ENCODE assay signal across 8 mouse cellular contexts in the genomic region with DNA sequence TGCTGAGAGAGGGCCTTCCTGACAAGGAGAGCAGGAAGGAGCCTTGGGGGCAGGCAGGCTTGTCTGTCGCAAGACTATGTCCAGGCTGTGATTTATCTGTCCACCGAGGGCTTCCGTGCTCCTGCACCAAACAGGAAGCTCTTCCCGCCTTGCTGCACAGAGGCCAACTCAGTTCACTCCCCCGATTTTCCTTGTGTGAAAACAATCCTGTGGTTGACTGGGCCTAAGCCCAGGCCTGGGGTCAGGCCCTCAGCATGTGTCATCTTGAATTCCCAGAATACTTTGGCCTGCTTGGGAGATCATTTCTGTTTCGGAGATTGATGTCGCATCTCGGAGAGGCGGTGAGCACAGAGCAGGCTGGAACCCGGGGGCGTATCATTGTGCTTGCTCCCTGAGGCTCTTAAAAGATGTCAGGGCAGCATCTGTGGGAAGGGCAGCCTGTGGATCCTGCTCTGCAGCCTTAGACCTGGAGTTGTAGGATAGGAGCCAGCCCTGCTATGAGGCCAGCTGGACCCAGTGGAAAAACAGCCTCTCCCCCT. TPM values are rescaled to one million over a fixed set of nuclear protein-coding genes. Genes with fewer than 3 reads are reported as not detected.
DNase-seq lines count a peak whose midpoint lies in the region; ATAC-seq and TF ChIP-seq lines count a peak whose summit lies in the region.

No protein-coding gene starts in this region.

- H3K9me3 ChIP-seq in heart, postnatal 0 days (replicated peaks; ENCODE audit: control insufficient read depth, low read length), result no peaks in the 10 kb centered on the region
- H3K9me3 ChIP-seq in midbrain, embryonic 16.5 days (replicated peaks; ENCODE audit: control insufficient read depth, low read length, poor library complexity, severe bottlenecking), result no peaks in the 10 kb centered on the region

- ATAC-seq in heart, postnatal 0 days (ENCODE audit: insufficient read depth, low read depth), result peak; percentile 72
- no peak for ATAC-seq in midbrain, embryonic 16.5 days
- no peak for ATAC-seq in megakaryocyte-erythroid progenitor cell, adult 5-6 weeks (replicated peaks; ENCODE audit: low FRiP score, low TSS enrichment, poor library complexity, severe bottlenecking)

- H3K27ac ChIP-seq in cerebellum, adult 2 months (ENCODE audit: insufficient read depth, low read length), result peak overlapping the region; percentile 57
- H3K27ac ChIP-seq in heart, postnatal 0 days (ENCODE audit: low read depth), result peak overlapping the region; percentile 82
- peak overlapping the region; percentile 50; the same call in 1 of the 2 replicates for H3K27ac ChIP-seq in midbrain, embryonic 16.5 days (ENCODE audit: low read length)

- peaks cover 76% of the 10 kb centered on the region for H3K4me1 ChIP-seq in cerebellum, adult 2 months (ENCODE audit: control insufficient read depth, insufficient read depth, low read length)
- H3K4me1 ChIP-seq in heart, postnatal 0 days (ENCODE audit: control insufficient read depth, insufficient read depth), result peaks cover 78% of the 10 kb centered on the region
- peaks cover 44% of the 10 kb centered on the region for H3K4me1 ChIP-seq in midbrain, embryonic 16.5 days (ENCODE audit: control insufficient read depth, insufficient read depth, low read length)

- 0 out of 2 replicates have a peak overlapping the region, but pooled peaks have one; percentile 13 for H3K4me2 ChIP-seq in heart, postnatal 0 days (ENCODE audit: low read depth, low read length)
- H3K4me2 ChIP-seq in midbrain, embryonic 16.5 days (ENCODE audit: low read length), result no peak overlapping the region

- peaks cover 16% of the 10 kb centered on the region; the same call in 1 of the 2 replicates for H3K36me3 ChIP-seq in heart, postnatal 0 days (replicated peaks; ENCODE audit: control insufficient read depth, insufficient read depth, low read length)
- no peaks in the 10 kb centered on the region for H3K36me3 ChIP-seq in midbrain, embryonic 16.5 days (ENCODE audit: control insufficient read depth, insufficient read depth, low read length)

- TF ChIP-seq CTCF in cerebellum, adult 2 months (IDR thresholded peaks at IDR 0.05; ENCODE audit: borderline replicate concordance, insufficient read depth, low read depth, low read length), result no peak
- TF ChIP-seq CTCF in heart, postnatal 0 days (IDR thresholded peaks at IDR 0.05; ENCODE audit: low read depth), result no peak

- no peak for TF ChIP-seq POLR2A in cerebellum, adult 2 months (IDR thresholded peaks at IDR 0.05; ENCODE audit: borderline replicate concordance, insufficient read depth, low read length)

- H3K9ac ChIP-seq in heart, postnatal 0 days (replicated peaks; ENCODE audit: low read depth, low read length), result no peak overlapping the region
- no peak overlapping the region for H3K9ac ChIP-seq in midbrain, embryonic 16.5 days (ENCODE audit: low read depth, low read length)

- 7% methylated on average over 11 of the region's 11 CpGs for WGBS in cerebellum, adult 2 months
- WGBS in heart, postnatal 0 days, result 36% methylated on average over 11 of the region's 11 CpGs
- WGBS in midbrain, embryonic 16.5 days, result 58% methylated on average over 11 of the region's 11 CpGs

- no peak overlapping the region for H3K4me3 ChIP-seq in cerebellum, adult 2 months (replicated peaks; ENCODE audit: insufficient read depth, low read depth, low read length)
- H3K4me3 ChIP-seq in heart, postnatal 0 days (ENCODE audit: low read depth, low read length), result no peak overlapping the region
- no peak overlapping the region for H3K4me3 ChIP-seq in midbrain, embryonic 16.5 days (ENCODE audit: low read depth, low read length)

- H3K27me3 ChIP-seq in cerebellum, adult 2 months (ENCODE audit: control insufficient read depth, insufficient read depth, low read length), result no peaks in the 10 kb centered on the region
- no peaks in the 10 kb centered on the region for H3K27me3 ChIP-seq in heart, postnatal 0 days (ENCODE audit: control insufficient read depth, insufficient read depth, low read length)
- H3K27me3 ChIP-seq in midbrain, embryonic 16.5 days (ENCODE audit: control insufficient read depth, insufficient read depth, low read depth, low read length), result no peaks in the 10 kb centered on the region

- peak; percentile 53 to 60 for DNase-seq in cerebellum, adult 2 months
- DNase-seq in cerebellum, postnatal 4 days (ENCODE audit: low spot score in 2 of 2), result no peak
- peak; percentile 56 for DNase-seq in fat pad, adult 2 months (ENCODE audit: extremely low read depth, low read depth, low spot score)
- peak; percentile 85 for DNase-seq in heart, postnatal 0 days (ENCODE audit: low spot score)
- DNase-seq in kidney, postnatal 25 days, result peak; percentile 83 to 93
- no peak for DNase-seq in right cerebral cortex, postnatal 10 days (ENCODE audit: low spot score in 2 of 2)

- TF ChIP-seq EP300 in heart, postnatal 0 days (IDR thresholded peaks at IDR 0.05; ENCODE audit: low read depth), result peak; percentile 91

RNA-seq across cellular contexts. Expression of a gene that starts 32.6 kb away (rescaled TPM):
- polyA plus RNA-seq in cerebellum, adult 2 months (2012; rRNA removed), result 36.0 and 40.4 TPM in 2 replicates
- 31.8 and 35.0 TPM in 2 replicates for total RNA-seq in heart, postnatal 0 days (2014; rRNA removed; ENCODE audit: low replicate concordance)
- 15.4 and 16.2 TPM in 2 replicates for polyA plus RNA-seq in heart, postnatal 0 days (2015; fragmentation: Nextera tagmentation; extraction: Ambion mirVana)
- polyA plus RNA-seq in midbrain, embryonic 16.5 days (2015; fragmentation: Nextera tagmentation; extraction: Ambion mirVana), result 36.0 and 36.7 TPM in 2 replicates
- total RNA-seq in megakaryocyte-erythroid progenitor cell, adult 5-6 weeks (2014; fragmentation: Nextera tagmentation), result 24.9 and 41.8 TPM in 2 replicates
- total RNA-seq in megakaryocyte-erythroid progenitor cell, adult 5-6 weeks (2017), result 35.8 and 52.4 TPM in 2 replicates

RNA-seq across cellular contexts. Expression of a gene that starts 56.5 kb away (rescaled TPM):
- polyA plus RNA-seq in cerebellum, adult 2 months (2012; rRNA removed), result 0.49 and 0.60 TPM in 2 replicates
- total RNA-seq in heart, postnatal 0 days (2014; rRNA removed; ENCODE audit: low replicate concordance), result 17.4 and 18.0 TPM in 2 replicates
- polyA plus RNA-seq in heart, postnatal 0 days (2015; fragmentation: Nextera tagmentation; extraction: Ambion mirVana), result 0.80 and 0.97 TPM in 2 replicates
- 1.1 and 1.3 TPM in 2 replicates for polyA plus RNA-seq in midbrain, embryonic 16.5 days (2015; fragmentation: Nextera tagmentation; extraction: Ambion mirVana)
- total RNA-seq in megakaryocyte-erythroid progenitor cell, adult 5-6 weeks (2014; fragmentation: Nextera tagmentation), result 3.8 and 7.5 TPM in 2 replicates
- total RNA-seq in megakaryocyte-erythroid progenitor cell, adult 5-6 weeks (2017), result 1.3 and 9.0 TPM in 2 replicates

Comparison
In these comparisons a context has a peak if more than half of its experiments do, and no peak if none do; other contexts are left out.
1. DNase-seq: peak in cerebellum, adult 2 months (2 of 2), fat pad, adult 2 months (single experiment), heart, postnatal 0 days (single experiment) and kidney, postnatal 25 days (2 of 2); none in cerebellum, postnatal 4 days (0 of 2) and right cerebral cortex, postnatal 10 days (0 of 2).
2. Peak in every context shown above with its lines, with median percentiles within 50 percentile points of each other: H3K27ac ChIP-seq.